Mouse (Mus musculus) liver, adult 2 months (tissue): ENCODE measurements at regions not wholly inside any gene's neighbourhood (a gene's known extent, or its start where the extent isn't known, plus 50 kb on each side); places are given as distances from the start of the nearest gene placed in this dataset.

Experiments
- DNase-seq: peaks from one replicate; pipeline ENCODE4 v3.0.0-alpha.2; 2011; ENCODE audit warnings: low read depth, low spot score; ENCODE audit errors: extremely low read depth
- H3K27ac ChIP-seq: fragments of 200-500 bp; replicated peaks from 2 replicates; pipeline ENCODE4 v1.5.1; 2012; ENCODE audit warnings: low read depth, mild to moderate bottlenecking, control low read depth, inconsistent platforms, low read length; ENCODE audit not compliant: insufficient read depth
- H3K27me3 ChIP-seq: fragments of 200-500 bp; 2 replicates; pipeline ENCODE4 v1.6.1; 2012; ENCODE audit warnings: mild to moderate bottlenecking, moderate library complexity, low read length, inconsistent platforms; ENCODE audit not compliant: control insufficient read depth, insufficient read depth
- H3K36me3 ChIP-seq: fragments of 200-500 bp; 2 replicates; pipeline ENCODE4 v1.6.1; 2012; ENCODE audit warnings: low read length, inconsistent platforms; ENCODE audit not compliant: control insufficient read depth, insufficient read depth
- H3K4me1 ChIP-seq: fragments of 200-500 bp; 2 replicates; pipeline ENCODE4 v1.6.1; 2011; ENCODE audit warnings: low read length; ENCODE audit not compliant: control insufficient read depth, insufficient read depth
- H3K4me3 ChIP-seq: fragments of 200-500 bp; 2 replicates; pipeline ENCODE4 v1.5.1; 2011; ENCODE audit warnings: low read depth, mild to moderate bottlenecking, control low read depth, low read length, moderate library complexity; ENCODE audit not compliant: insufficient read depth
- H3K79me2 ChIP-seq: fragments of 200-500 bp; 2 replicates; pipeline ENCODE4 v1.6.1; 2012; ENCODE audit warnings: inconsistent platforms, mild to moderate bottlenecking, low read length, moderate library complexity; ENCODE audit not compliant: control insufficient read depth, insufficient read depth
- H3K9ac ChIP-seq: fragments of 200-500 bp; 2 replicates; pipeline ENCODE4 v1.6.1; 2012; ENCODE audit warnings: low read depth, mild to moderate bottlenecking, control low read depth, inconsistent platforms, low read length
- CTCF ChIP-seq: fragments of 200-500 bp; IDR thresholded peaks from 2 replicates; pipeline ENCODE4 v1.5.1; 2011; ENCODE audit warnings: low read depth, low read length, control low read depth
- POLR2A ChIP-seq: fragments of 200-500 bp; IDR thresholded peaks from 2 replicates; pipeline ENCODE4 v1.6.1; 2011; ENCODE audit warnings: low read length, control low read depth; ENCODE audit not compliant: insufficient read depth; ENCODE audit errors: extremely low read depth
- WGBS: fragments of 180-500 bp; shearing (Covaris S2); methylation state at CpG from one replicate; pipeline ENCODE4 v1.1.7; 2018; 5-methylcytosine and 5-hydroxymethylcytosine counted together

DNA sequence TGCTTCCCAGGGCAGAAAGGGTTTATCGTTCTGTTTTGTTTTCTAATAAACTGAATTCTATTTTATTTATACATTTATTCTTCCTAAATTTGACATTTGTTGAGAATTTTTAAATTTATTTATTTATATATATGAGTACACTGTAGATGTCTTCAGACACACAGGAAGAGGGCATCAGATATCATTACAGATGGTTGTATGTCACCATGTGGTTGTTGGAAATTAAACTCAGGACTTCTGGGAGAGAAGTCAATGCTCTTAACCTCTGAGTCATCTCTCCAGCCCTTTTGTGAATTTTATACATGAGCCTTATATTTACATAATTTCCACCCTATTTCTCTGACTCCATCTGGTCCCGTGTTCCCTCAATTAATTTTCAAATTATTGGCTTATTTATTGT lies 147.2 kb upstream of the Cblb start:
- no peak for TF ChIP-seq POLR2A
- TF ChIP-seq CTCF, result no peak
- Histone ChIP-seq H3K4me1 (no peaks in the 10 kb centered on the region), H3K27me3 (no peaks in the 10 kb centered on the region), H3K79me2 (no peaks in the 10 kb centered on the region), H3K36me3 (no peaks in the 10 kb centered on the region), H3K27ac (no peak overlapping the region), H3K9ac (no peak overlapping the region), H3K4me3 (no peak overlapping the region)
- 88% methylated on average over 2 of the region's 2 CpGs for WGBS
- DNase-seq, result no peak

DNA sequence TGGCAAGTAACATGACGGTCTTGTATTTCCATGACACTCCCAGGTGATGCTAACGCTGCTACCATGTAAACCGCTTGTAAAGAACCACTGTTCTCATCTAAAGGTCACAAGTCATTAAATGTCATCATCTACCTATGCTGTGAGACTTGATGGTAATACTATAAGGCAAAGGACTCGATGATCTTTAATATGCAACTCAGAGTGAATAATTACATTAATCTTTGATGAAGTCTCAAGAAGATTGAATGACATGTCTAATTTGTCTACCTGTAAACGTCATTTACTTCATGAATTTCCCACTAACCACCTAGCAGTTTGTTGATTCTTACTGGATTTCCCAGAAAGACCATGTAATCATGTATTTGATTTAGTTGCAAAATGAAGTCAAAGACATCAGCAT lies 143.5 kb upstream of the Cblb start:
- Histone ChIP-seq H3K9ac (no peak overlapping the region), H3K27me3 (no peaks in the 10 kb centered on the region), H3K27ac (no peak overlapping the region), H3K79me2 (no peaks in the 10 kb centered on the region), H3K36me3 (no peaks in the 10 kb centered on the region), H3K4me1 (no peaks in the 10 kb centered on the region), H3K4me3 (no peak overlapping the region)
- WGBS, result 83% methylated on average over 5 of the region's 5 CpGs
- no peak for TF ChIP-seq POLR2A
- TF ChIP-seq CTCF, result no peak
- DNase-seq, result no peak

DNA sequence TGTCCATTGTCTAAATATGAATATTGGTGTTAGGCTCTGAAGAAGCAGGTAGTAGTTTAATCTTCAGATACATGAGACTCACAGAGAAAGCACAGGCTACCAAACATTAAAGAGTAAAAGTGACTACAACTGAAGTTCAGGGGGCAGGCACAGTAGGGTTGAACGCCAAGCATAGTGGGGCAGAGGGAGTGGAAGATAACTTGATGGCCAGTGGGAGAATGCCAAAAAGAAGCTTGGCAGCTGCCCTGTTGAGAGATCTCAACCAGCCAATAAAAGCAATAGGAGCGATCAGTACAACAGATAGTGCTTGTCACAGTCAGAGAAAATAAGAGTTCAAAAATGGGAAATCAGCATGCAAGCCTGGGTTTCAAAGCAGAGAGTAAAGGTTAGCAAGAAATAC lies 125.4 kb upstream of the Cblb start:
- H3K4me3 ChIP-seq, result no peak overlapping the region
- no peaks in the 10 kb centered on the region for H3K79me2 ChIP-seq
- H3K9ac ChIP-seq, result no peak overlapping the region
- H3K36me3 ChIP-seq, result no peaks in the 10 kb centered on the region
- 87% methylated on average over 2 of the region's 2 CpGs for WGBS
- no peaks in the 10 kb centered on the region for H3K4me1 ChIP-seq
- no peak for DNase-seq
- no peaks in the 10 kb centered on the region for H3K27me3 ChIP-seq
- no peak overlapping the region for H3K27ac ChIP-seq
- no peak for TF ChIP-seq CTCF
- TF ChIP-seq POLR2A, result no peak

DNA sequence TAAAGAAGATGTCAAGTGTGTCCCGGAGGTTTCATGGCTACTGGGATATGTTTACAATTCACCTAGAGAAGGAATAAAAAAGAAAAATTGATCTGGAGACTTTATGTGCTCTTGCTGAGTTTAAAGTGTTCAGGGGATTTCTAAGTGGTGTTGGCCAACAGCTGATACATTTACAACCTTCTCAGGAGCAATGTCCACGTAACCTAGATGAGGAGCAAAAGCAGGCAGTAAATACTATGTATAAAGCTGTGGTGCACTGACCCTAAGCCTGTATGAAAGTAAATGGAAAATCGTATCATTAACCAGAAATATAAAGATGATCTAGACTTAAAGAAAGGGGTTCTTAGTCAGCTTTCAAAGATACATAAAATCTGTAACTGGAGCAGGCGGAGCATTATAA lies 124.3 kb upstream of the Cblb start:
- Histone ChIP-seq H3K4me3 (no peak overlapping the region), H3K36me3 (no peaks in the 10 kb centered on the region), H3K4me1 (no peaks in the 10 kb centered on the region), H3K79me2 (no peaks in the 10 kb centered on the region), H3K27me3 (no peaks in the 10 kb centered on the region), H3K9ac (no peak overlapping the region), H3K27ac (no peak overlapping the region)
- no peak for TF ChIP-seq POLR2A
- no peak for TF ChIP-seq CTCF
- 92% methylated on average over 4 of the region's 4 CpGs for WGBS
- no peak for DNase-seq

DNA sequence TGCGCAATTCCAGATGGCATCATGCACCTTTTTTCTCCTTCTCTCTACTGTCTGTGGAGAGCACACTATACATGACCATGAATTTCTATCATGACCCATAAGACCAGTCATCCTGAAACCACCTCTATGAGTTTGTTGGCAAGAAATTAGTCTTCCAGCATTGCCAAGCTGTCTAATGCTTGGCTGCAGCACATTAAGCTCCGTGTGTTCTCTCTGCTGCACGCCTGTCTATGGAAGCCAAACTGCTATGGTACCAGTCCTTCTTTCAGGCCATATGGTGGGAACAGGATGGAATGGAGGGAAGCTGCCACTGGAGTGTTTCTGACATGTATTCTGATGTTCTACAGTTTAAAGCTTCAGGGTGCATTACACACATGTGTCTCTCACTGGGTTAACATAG lies 121.0 kb upstream of the Cblb start:
- Histone ChIP-seq H3K4me3 (no peak overlapping the region), H3K27ac (no peak overlapping the region), H3K36me3 (no peaks in the 10 kb centered on the region), H3K79me2 (no peaks in the 10 kb centered on the region), H3K4me1 (no peaks in the 10 kb centered on the region), H3K27me3 (no peaks in the 10 kb centered on the region), H3K9ac (no peak overlapping the region)
- WGBS, result 95% methylated on average over 3 of the region's 3 CpGs
- DNase-seq, result no peak
- no peak for TF ChIP-seq CTCF
- TF ChIP-seq POLR2A, result no peak

DNA sequence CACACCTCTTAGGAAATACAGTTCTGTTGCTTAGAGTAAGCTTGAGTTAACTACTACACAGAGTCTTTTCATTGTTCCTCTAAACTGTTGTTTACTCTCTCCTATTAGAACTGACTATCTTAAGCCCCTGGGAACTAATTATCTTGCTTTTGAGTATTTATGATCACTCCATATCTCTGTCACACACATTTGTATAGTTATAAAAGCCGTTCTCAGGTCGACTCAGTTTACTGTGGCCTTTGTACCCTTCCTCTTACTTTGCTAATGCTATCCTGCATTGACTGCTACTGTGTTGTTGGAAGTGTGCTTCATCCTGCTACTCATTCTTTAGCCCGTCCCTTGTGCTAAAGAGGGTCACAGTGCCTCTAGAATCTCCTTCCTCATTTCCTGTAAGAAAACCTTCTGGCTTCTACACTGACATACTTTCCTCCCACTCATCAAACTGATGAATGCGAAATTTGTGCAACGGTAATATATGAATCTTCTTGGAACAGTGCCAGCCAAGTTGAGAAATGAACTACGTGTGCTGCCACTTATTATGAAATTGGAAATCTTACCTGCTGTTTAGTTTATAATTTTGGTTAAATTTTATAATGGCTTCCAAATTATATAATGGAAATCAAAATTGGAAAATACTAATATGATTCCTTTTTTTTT lies 119.8 kb upstream of the Cblb start:
- DNase-seq, result no peak
- H3K27me3 ChIP-seq, result no peaks in the 10 kb centered on the region
- H3K9ac ChIP-seq, result no peak overlapping the region
- 69% methylated on average over 6 of the region's 6 CpGs for WGBS
- H3K27ac ChIP-seq, result no peak overlapping the region
- no peaks in the 10 kb centered on the region for H3K79me2 ChIP-seq
- H3K4me3 ChIP-seq, result no peak overlapping the region
- TF ChIP-seq POLR2A, result no peak
- H3K36me3 ChIP-seq, result no peaks in the 10 kb centered on the region
- no peaks in the 10 kb centered on the region for H3K4me1 ChIP-seq
